Mouse (Mus musculus) liver, embryonic 13.5 days (tissue): Measurements from ENCODE around the gene Tmcc3. TPM values are rescaled to one million over a fixed set of nuclear protein-coding genes. Genes with fewer than 3 reads are reported as not detected.

ENCODE experiments used
- ATAC-seq: fragments of 200-750 bp; cut with Nextera tagmentation; 2 replicates; pipeline ENCODE4 v1.8.0; 2017; ENCODE audit warnings: low read depth, mild to moderate bottlenecking, moderate number of reproducible peaks, moderate library complexity
- DNase-seq: peaks from one replicate; pipeline ENCODE4 v3.0.0; 2022
- H3K27ac ChIP-seq: fragments of 300-500 bp; sonication (generic); 2 replicates; pipeline ENCODE4 v1.5.1; 2015; ENCODE audit warnings: moderate library complexity, mild to moderate bottlenecking, inconsistent platforms
- H3K27me3 ChIP-seq: fragments of 300-500 bp; sonication (generic); 2 replicates; pipeline ENCODE4 v1.6.1; 2015; ENCODE audit warnings: mild to moderate bottlenecking, inconsistent platforms
- H3K36me3 ChIP-seq: fragments of 300-500 bp; sonication (generic); 2 replicates; pipeline ENCODE4 v1.6.1; 2015; ENCODE audit warnings: mild to moderate bottlenecking, inconsistent platforms
- H3K4me1 ChIP-seq: fragments of 300-500 bp; sonication (generic); replicated peaks from 2 replicates; pipeline ENCODE4 v1.6.1; 2015; ENCODE audit warnings: inconsistent platforms
- H3K4me2 ChIP-seq: fragments of 300-500 bp; sonication (generic); 2 replicates; pipeline ENCODE4 v1.6.1; 2015; ENCODE audit warnings: inconsistent platforms, mild to moderate bottlenecking, moderate library complexity
- H3K4me3 ChIP-seq: fragments of 300-500 bp; sonication (generic); replicated peaks from 2 replicates; pipeline ENCODE4 v1.5.1; 2015; ENCODE audit warnings: mild to moderate bottlenecking, inconsistent platforms
- H3K9ac ChIP-seq: fragments of 300-500 bp; sonication (generic); 2 replicates; pipeline ENCODE4 v1.6.1; 2015; ENCODE audit warnings: mild to moderate bottlenecking, inconsistent platforms
- H3K9me3 ChIP-seq: fragments of 300-500 bp; sonication (generic); replicated peaks from 2 replicates; pipeline ENCODE4 v1.6.1; 2016; ENCODE audit warnings: inconsistent platforms
- WGBS: fragments of 180-500 bp; shearing (Covaris S2); methylation state at CpG from one replicate; pipeline ENCODE4 v1.1.7; 2015; ENCODE audit not compliant: insufficient replicate concordance; 5-methylcytosine and 5-hydroxymethylcytosine counted together
- polyA plus RNA-seq: library from polyadenylated mRNA; unstranded; fragments of >200 nt; fragmentation: Nextera tagmentation; extraction: Ambion mirVana; gene quantifications from 2 replicates; pipeline ENCODE4 v1.2.1, GENCODE M21; 2015

Tmcc3 gene
- polyA plus RNA-seq, 1 experiment from 2014 or later, result 2.6 TPM

DNA sequence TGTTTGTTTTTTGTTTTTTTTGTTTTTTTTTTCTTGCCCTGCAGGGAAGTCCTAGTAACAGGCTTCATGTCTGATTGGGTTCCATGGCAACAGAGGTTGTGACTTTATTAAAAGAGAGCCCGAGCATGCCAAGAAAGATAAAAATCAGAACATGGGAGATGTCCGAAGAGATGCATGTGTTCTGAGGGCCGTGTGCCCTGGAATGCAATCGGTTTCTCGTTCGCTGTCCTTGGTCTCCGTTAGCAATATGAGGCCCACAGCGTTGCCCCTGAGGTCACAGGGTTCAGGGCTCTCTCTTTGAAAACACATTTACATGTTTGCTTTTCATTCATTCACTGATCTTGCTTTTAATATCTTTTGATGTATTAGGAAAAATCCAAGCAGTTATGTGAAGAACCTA is 233.1 kb downstream of the Tmcc3 start:
- peak overlapping the region; percentile 61 for H3K4me2 ChIP-seq
- WGBS, result 70% methylated on average over 8 of the region's 8 CpGs
- H3K9me3 ChIP-seq, result peaks cover 5% of the 10 kb centered on the region; the same call in 1 of the 2 replicates
- H3K4me3 ChIP-seq, result peak overlapping the region; percentile 44; the same call in 1 of the 2 replicates
- no peak for ATAC-seq
- H3K9ac ChIP-seq, result no peak overlapping the region
- peaks cover 28% of the 10 kb centered on the region for H3K4me1 ChIP-seq
- peak overlapping the region; percentile 44 for H3K27ac ChIP-seq
- no peaks in the 10 kb centered on the region for H3K27me3 ChIP-seq
- DNase-seq, result no peak
- H3K36me3 ChIP-seq, result 0 out of 2 replicates have a peak, but pooled peaks cover 3% of the 10 kb centered on the region

DNA sequence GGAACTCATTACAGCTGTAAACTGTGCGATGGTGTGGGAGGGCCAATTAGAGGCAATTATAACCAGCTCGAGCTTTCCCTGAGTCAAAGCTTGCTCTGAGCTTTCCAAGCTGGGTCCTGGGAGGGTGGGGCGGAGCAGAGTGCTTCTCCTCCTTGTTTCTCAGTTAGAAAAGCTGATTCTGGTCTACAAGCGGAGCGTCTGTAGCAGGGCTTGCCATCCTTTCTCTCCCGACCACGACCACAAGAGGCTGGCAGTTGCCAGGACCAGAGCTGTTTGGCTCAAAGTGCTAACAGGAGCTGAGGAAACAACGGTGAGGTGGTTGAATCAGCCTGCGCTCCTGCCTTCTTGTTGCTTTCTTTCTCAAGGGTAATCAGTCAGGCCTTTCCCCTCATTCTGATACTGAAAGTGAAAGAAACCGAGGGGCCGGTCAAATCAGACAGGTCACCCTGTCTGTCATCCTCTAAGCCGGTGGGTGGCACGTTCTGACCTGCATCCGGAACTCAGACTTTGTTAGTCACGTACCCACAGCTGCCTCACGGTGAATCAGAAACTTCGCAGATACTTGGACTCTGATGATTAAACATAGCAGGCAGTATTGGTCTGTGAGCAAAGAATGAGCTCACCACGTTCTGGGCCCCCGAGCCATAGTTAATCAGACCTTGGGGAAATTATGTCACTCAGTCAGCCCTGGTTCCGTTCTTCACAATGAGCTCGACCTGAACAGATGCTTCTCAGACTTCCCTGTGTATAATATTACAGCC is 233.7 kb downstream of the Tmcc3 start:
- Histone ChIP-seq H3K9me3 (peaks cover 5% of the 10 kb centered on the region; the same call in 1 of the 2 replicates), H3K4me1 (peaks cover 34% of the 10 kb centered on the region), H3K27ac (peak overlapping the region; percentile 44), H3K4me2 (peak overlapping the region; percentile 61), H3K36me3 (0 out of 2 replicates have a peak, but pooled peaks cover 3% of the 10 kb centered on the region), H3K27me3 (no peaks in the 10 kb centered on the region), H3K9ac (peak overlapping the region; percentile 64), H3K4me3 (peak overlapping the region; percentile 44)
- DNase-seq, result no peak
- WGBS, result 32% methylated on average over 21 of the region's 21 CpGs
- peak; percentile 18; the same call in 1 of the 2 replicates for ATAC-seq

DNA sequence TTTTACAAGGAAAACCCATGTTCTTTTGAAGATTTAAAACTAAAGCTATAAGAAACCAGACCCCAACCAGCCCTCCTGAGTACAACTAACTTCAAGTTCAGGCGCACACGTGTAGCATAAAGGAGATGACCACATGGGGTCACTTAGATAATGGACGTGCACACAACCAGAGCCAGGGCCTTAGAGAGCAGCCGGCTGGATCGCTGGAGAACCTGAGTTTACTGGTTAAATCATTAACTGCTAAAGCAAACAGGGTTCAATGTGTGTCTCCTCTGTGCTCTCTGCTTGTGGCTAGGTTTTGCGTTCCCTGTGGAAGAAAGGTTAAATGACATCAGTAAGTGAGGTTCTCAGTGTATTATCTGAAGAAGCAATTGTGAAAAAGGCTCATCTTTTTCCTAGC is 234.9 kb downstream of the Tmcc3 start:
- ATAC-seq, result peak; percentile 73
- H3K9ac ChIP-seq, result no peak overlapping the region
- WGBS, result 73% methylated on average over 6 of the region's 6 CpGs
- no peaks in the 10 kb centered on the region for H3K36me3 ChIP-seq
- no peak overlapping the region for H3K4me2 ChIP-seq
- 0 out of 2 replicates have a peak, but pooled peaks cover under 1% of the 10 kb centered on the region for H3K9me3 ChIP-seq
- H3K4me3 ChIP-seq, result no peak overlapping the region
- peak overlapping the region; percentile 44 for H3K27ac ChIP-seq
- no peaks in the 10 kb centered on the region for H3K27me3 ChIP-seq
- peaks cover 42% of the 10 kb centered on the region for H3K4me1 ChIP-seq
- DNase-seq, result no peak

DNA sequence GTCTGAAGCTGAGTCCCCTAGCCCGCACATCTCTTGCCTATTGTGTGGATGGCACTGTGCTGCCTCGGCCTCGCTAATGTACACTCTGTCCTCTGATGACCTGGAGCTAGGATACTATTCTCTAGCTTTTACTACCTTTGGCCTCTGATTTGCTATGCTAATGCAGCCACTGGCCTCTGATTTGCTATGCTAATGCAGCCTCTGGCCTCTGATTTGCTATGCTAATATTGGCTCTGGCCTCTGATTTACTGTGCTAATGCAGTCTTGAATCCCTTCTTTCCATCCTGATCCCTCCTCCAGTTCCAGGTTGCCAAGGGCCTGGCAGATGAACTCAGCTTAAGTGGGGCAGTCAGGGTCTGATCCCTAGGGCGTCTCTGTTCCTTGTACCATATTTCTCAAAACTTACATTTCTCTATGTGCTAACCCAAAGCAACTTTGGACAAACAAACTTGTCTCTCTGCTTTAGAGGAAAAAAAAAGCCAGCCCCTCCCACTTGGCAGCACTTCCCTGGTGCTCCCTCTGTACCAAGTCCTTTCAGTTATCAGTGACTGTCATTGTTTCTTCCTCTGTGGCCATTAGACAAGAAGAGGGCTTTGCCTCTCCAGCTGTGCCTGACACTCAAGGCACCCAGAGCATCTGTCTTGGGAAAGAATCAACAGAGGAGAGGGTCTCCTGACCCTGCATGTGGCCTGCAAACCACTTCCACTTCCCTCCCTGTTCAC is 237.9 kb downstream of the Tmcc3 start:
- ATAC-seq, result no peak
- no peaks in the 10 kb centered on the region for H3K9me3 ChIP-seq
- no peaks in the 10 kb centered on the region for H3K27me3 ChIP-seq
- H3K4me2 ChIP-seq, result no peak overlapping the region
- 70% methylated on average over 4 of the region's 4 CpGs for whole genome bisulfite sequencing
- H3K9ac ChIP-seq, result no peak overlapping the region
- H3K27ac ChIP-seq, result no peak overlapping the region
- peaks cover 50% of the 10 kb centered on the region for H3K4me1 ChIP-seq
- DNase-seq, result no peak
- H3K36me3 ChIP-seq, result no peaks in the 10 kb centered on the region
- no peak overlapping the region for H3K4me3 ChIP-seq

DNA sequence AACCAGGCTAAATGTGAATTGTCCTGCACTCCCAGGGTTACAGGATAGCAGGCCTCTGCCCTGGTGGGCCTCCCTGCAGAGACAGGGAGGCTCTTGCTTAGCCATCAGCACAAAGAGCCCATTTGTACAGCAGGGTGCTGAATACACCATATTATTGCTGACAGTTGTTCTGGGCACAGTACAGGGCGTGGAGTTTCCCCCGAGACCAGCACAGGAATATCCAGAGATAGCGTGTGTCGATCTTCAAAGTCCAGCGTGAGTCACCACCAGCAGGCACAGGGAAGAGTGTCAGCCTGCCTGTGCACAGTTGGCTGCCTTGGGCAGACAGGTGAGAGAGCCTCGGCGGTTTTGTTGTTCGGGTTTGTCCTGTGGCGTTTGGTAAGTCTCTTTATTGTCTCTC is 238.9 kb downstream of the Tmcc3 start:
- Histone ChIP-seq H3K36me3 (no peaks in the 10 kb centered on the region), H3K4me2 (no peak overlapping the region), H3K9ac (no peak overlapping the region), H3K9me3 (no peaks in the 10 kb centered on the region), H3K4me1 (peaks cover 40% of the 10 kb centered on the region), H3K27ac (peak overlapping the region; percentile 29; the same call in 1 of the 2 replicates), H3K27me3 (no peaks in the 10 kb centered on the region), H3K4me3 (no peak overlapping the region)
- ATAC-seq, result no peak
- WGBS, result 47% methylated on average over 9 of the region's 9 CpGs
- DNase-seq, result no peak

DNA sequence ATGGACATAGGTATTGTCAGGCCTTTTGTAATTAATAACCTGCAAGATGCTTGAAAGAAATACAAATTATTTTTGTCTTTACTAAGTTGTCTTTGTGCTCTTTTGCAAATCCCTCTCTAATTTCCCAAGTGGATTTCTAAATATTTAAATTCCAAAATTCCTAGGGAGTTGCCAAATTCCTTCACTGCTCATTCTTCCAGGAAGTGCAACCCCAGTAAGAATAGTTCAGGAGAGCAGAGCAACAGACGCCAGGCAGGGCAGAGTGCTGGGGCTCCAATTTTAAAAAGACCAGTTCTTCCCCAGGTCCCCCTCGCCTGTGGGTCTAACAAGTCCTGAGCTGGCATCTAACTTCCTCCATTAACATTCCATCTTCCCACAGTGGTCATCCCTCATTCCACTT is 239.3 kb downstream of the Tmcc3 start:
- ATAC-seq (no peak), DNase-seq (no peak)
- H3K4me3 ChIP-seq, result no peak overlapping the region
- no peaks in the 10 kb centered on the region for H3K9me3 ChIP-seq
- H3K4me1 ChIP-seq, result peaks cover 36% of the 10 kb centered on the region
- no peak overlapping the region for H3K9ac ChIP-seq
- H3K4me2 ChIP-seq, result no peak overlapping the region
- H3K27me3 ChIP-seq, result no peaks in the 10 kb centered on the region
- H3K36me3 ChIP-seq, result no peaks in the 10 kb centered on the region
- 43% methylated on average over 2 of the region's 2 CpGs for WGBS
- H3K27ac ChIP-seq, result no peak overlapping the region

DNA sequence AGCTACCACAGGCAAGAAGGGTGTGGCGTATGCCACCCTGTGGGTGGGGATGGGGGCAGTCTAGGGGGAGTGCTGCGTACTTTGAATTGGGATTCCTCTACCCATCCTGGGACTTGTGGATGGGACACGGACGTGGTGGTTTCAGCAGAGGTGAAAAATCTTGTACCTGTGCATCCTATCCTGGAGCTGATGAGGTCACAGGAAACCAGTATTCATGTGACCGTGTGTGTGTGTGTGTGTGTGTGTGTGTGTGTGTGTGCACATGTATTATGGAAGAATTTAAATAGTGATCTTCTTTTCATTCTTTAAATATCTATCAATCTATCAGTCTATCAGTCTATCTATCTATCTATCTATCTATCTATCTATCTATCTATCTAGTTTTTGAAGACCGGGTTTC is 239.8 kb downstream of the Tmcc3 start:
- H3K4me2 ChIP-seq, result no peak overlapping the region
- H3K36me3 ChIP-seq, result no peaks in the 10 kb centered on the region
- no peaks in the 10 kb centered on the region for H3K9me3 ChIP-seq
- H3K4me3 ChIP-seq, result no peak overlapping the region
- no peak for DNase-seq
- no peak overlapping the region for H3K27ac ChIP-seq
- H3K9ac ChIP-seq, result no peak overlapping the region
- H3K27me3 ChIP-seq, result no peaks in the 10 kb centered on the region
- 62% methylated on average over 6 of the region's 6 CpGs for WGBS
- ATAC-seq, result no peak
- H3K4me1 ChIP-seq, result peaks cover 34% of the 10 kb centered on the region

DNA sequence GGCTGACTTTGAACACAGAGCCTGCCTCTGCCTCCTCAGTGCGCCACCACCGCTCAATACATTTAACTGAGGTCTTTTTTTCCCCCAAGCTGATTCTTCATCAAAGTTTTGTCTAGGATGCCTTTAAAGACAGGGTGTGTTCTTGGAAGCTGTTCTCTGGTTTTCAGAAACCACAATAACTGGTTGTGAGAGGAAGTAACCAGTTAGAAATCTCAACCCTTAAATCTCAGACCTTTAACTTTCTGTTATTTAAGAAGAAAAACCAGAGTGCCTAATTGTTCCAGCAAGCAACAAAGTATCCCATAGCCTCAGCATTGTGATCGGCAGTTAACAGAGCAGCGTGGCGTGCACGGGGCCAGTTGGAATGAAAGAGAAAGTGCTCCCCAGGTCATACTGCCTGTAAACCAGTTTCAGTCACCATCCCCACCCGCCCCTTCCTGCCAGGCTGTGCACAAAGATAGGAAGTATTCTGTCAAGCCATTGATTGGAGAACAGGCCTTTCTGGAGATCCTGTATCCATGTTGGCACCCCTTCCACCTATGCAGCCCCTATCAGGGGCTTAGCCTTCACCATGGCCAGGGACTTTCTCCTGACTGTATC is 240.3 kb downstream of the Tmcc3 start:
- ATAC-seq (no peak), DNase-seq (no peak)
- Histone ChIP-seq H3K4me1 (peaks cover 34% of the 10 kb centered on the region), H3K9me3 (no peaks in the 10 kb centered on the region), H3K27ac (no peak overlapping the region), H3K9ac (no peak overlapping the region), H3K4me2 (no peak overlapping the region), H3K36me3 (no peaks in the 10 kb centered on the region), H3K4me3 (no peak overlapping the region), H3K27me3 (no peaks in the 10 kb centered on the region)
- 44% methylated on average over 7 of the region's 7 CpGs for WGBS

DNA sequence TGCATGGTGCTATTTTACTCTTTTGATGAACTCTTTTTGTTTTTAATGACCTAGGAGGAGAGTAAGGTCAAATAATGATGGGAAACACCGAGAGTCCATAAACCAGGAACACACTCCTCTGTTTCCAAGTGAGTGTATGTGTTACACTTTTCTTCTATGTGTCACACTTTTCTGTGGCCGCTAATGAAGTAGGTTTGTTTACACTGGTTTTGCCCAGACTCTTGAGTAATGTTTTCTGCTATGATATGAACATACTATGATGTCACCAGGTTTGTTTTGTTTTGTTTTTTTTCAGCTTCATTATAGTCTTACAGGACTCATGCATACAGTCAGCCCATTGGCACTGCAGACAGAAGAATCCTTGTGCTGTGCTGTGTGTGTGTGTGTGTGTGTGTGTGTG is 243.6 kb downstream of the Tmcc3 start:
- WGBS, result 68% methylated on average over 2 of the region's 2 CpGs
- DNase-seq (no peak), ATAC-seq (no peak)
- Histone ChIP-seq H3K4me3 (no peak overlapping the region), H3K9me3 (no peaks in the 10 kb centered on the region), H3K9ac (no peak overlapping the region), H3K36me3 (no peaks in the 10 kb centered on the region), H3K4me2 (no peak overlapping the region), H3K4me1 (peaks cover 21% of the 10 kb centered on the region), H3K27me3 (no peaks in the 10 kb centered on the region), H3K27ac (no peak overlapping the region)

DNA sequence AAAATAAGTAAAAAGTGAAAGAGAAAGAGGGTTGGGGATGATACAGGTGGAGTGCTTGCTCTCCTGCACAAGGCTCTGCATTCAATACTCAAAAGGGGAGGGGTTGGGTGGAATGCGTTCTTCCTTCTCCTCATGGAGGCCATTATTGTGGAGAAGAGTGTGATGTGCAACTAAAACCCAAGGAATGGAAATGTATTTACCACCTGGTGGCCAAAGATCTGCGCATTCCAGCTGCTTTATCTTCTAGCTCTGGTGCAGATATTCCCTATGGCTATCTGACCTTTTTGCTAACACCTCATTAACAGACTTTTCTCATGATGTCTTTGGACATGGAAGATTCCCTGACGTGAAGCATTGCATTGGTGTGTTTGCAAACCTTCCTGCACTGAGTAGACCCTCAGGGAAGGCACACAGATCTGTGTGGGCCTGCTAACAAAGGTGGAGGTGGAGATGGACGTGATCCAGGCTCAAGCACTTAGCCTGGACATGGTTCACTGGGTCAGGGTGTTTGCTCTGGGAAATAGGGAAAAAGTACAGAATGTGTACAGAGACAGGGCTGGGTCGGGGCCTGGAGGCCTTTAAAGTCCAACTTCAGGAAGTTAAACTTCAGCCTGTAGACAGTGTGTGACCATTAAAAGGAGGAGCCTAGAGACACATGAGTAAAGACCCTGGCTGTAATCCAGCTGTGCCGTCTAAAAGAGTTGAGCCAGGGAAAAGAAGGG is 245.8 kb downstream of the Tmcc3 start:
- no peak for DNase-seq
- peak; percentile 29; the same call in 1 of the 2 replicates for ATAC-seq
- Histone ChIP-seq H3K9me3 (no peaks in the 10 kb centered on the region), H3K4me3 (no peak overlapping the region), H3K27ac (peak overlapping the region; percentile 30), H3K36me3 (no peaks in the 10 kb centered on the region), H3K27me3 (no peaks in the 10 kb centered on the region), H3K4me2 (no peak overlapping the region), H3K9ac (no peak overlapping the region), H3K4me1 (peaks cover 16% of the 10 kb centered on the region)
- WGBS, result 53% methylated on average over 6 of the region's 6 CpGs

DNA sequence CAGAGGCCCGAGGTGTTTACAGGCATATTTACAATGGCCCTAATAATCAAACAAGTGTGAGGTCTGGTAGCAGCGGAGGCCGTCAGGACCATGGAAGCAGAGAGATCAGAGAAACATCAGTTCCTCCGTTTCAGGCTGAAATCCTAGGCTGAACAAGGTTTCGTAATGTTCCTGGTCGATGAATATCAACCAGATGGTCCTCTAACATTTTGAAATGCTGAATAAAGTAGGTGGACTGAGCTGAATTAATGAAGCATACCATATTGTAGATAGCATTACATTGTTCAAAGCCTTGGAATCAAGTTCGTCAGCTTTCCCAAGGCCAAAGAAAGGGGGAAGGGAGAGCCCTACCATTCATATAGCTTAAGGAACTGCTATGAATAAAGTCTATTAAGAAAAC is 247.1 kb downstream of the Tmcc3 start:
- H3K27ac ChIP-seq, result no peak overlapping the region
- no peak for DNase-seq
- 68% methylated on average over 7 of the region's 7 CpGs for WGBS
- peaks cover 12% of the 10 kb centered on the region for H3K4me1 ChIP-seq
- no peaks in the 10 kb centered on the region for H3K36me3 ChIP-seq
- no peak overlapping the region for H3K4me3 ChIP-seq
- H3K4me2 ChIP-seq, result no peak overlapping the region
- H3K27me3 ChIP-seq, result no peaks in the 10 kb centered on the region
- no peak overlapping the region for H3K9ac ChIP-seq
- no peaks in the 10 kb centered on the region for H3K9me3 ChIP-seq
- ATAC-seq, result no peak
